Mouse (Mus musculus): ENCODE data around the gene Olfr131. TPM values are rescaled to one million over a fixed set of nuclear protein-coding genes. Genes with fewer than 3 reads are reported as not detected.

Gene Olfr131
- polyA plus RNA-seq (2012) = not detected in 2 replicates

- TF ChIP-seq GATA1 (IDR thresholded peaks at IDR 0.05; ENCODE audit: low read length) = no peak
Measured at GRCm38 (mm10) chr17:38088593-38088992, at the start of gene Olfr131. Gene Olfr131, minus strand, starts transcription at chr17:38088693.

- no peak for TF ChIP-seq GATA1 (IDR thresholded peaks at IDR 0.05; ENCODE audit: low read length)
Measured at GRCm38 (mm10) chr17:38134426-38134825, 45.9 kb upstream of the Olfr131 start, which contains the start of gene Olfr132. Gene Olfr132, minus strand, starts transcription at chr17:38134526.

- no peak for TF ChIP-seq GATA1 (IDR thresholded peaks at IDR 0.05; ENCODE audit: low read length)
Measured at GRCm38 (mm10) chr17:38082364-38082763, 6.1 kb downstream of the Olfr131 start.

GRCm38 (mm10) chr17:38063621-38064020 lies 24.9 kb downstream of the Olfr131 start, which contains the start of gene Olfr130:
Gene Olfr130, plus strand, starts transcription at chr17:38063921.
- no peak for TF ChIP-seq GATA1 (IDR thresholded peaks at IDR 0.05; ENCODE audit: low read length)

- no peak for TF ChIP-seq GATA1 (IDR thresholded peaks at IDR 0.05; ENCODE audit: low read length)
Measured at GRCm38 (mm10) chr17:38059979-38060378, 28.5 kb downstream of the Olfr131 start, which contains the start of gene Olfr129. Gene Olfr129, minus strand, starts transcription at chr17:38060079.

Other genes starting within 250 kb of the Olfr131 start
- gene Olfr126, start 241.2 kb downstream of the Olfr131 start, polyA plus RNA-seq (2012) = not detected in 2 replicates
- not detected in 2 replicates for gene Olfr127, start 188.3 kb downstream of the Olfr131 start, polyA plus RNA-seq (2012)
- not detected in 2 replicates for gene Olfr128, start 168.1 kb downstream of the Olfr131 start, polyA plus RNA-seq (2012)
- gene Olfr761, start 135.6 kb downstream of the Olfr131 start, polyA plus RNA-seq (2012) = not detected in 2 replicates
- not detected in 2 replicates for gene Olfr129, start 28.6 kb downstream of the Olfr131 start, polyA plus RNA-seq (2012)
- not detected in 2 replicates for gene Olfr130, start 24.8 kb downstream of the Olfr131 start, polyA plus RNA-seq (2012)
- not detected in 2 replicates for gene Olfr132, start 45.8 kb upstream of the Olfr131 start, polyA plus RNA-seq (2012)
- gene Olfr133, start 56.6 kb upstream of the Olfr131 start, polyA plus RNA-seq (2012) = not detected in 2 replicates
- gene Olfr134, start 82.7 kb upstream of the Olfr131 start, polyA plus RNA-seq (2012) = not detected in 2 replicates
- gene Olfr135, start 115.6 kb upstream of the Olfr131 start, polyA plus RNA-seq (2012) = not detected in 2 replicates
- not detected in 2 replicates for gene Olfr138, start 172.3 kb upstream of the Olfr131 start, polyA plus RNA-seq (2012)
- gene Olfr137, start 218.9 kb upstream of the Olfr131 start, polyA plus RNA-seq (2012) = not detected in 2 replicates
- gene Olfr136, start 241.1 kb upstream of the Olfr131 start, polyA plus RNA-seq (2012) = not detected in 2 replicates